20 mouse cellular contexts compared by ENCODE assay signal in genomic region chr2:168961729-168962666, GRCm38 (mm10).
"Had no signal": no experiment of that assay in that cellular context is flagged by ENCODE, and none has a peak within 500 bp of the region (broad histone marks: within the 10 kb centered on the region; RNA-seq: fewer than 3 reads in every experiment).

No protein-coding gene starts in this region.

- H3K27me3 ChIP-seq: liver, embryonic 13.5 days; liver, embryonic 15.5 days; lung, embryonic 15.5 days; midbrain, embryonic 15.5 days; neural tube, embryonic 12.5 days; stomach, embryonic 15.5 days had no signal

- H3K27ac ChIP-seq: liver, embryonic 13.5 days; liver, embryonic 15.5 days; lung, embryonic 15.5 days; macrophage; midbrain, embryonic 12.5 days; midbrain, embryonic 15.5 days; neural tube, embryonic 12.5 days; stomach, embryonic 15.5 days; stomach, postnatal 0 days had no signal

- H3K36me3 ChIP-seq: liver, embryonic 13.5 days; liver, embryonic 15.5 days; lung, embryonic 15.5 days; midbrain, embryonic 12.5 days; midbrain, embryonic 15.5 days; neural tube, embryonic 12.5 days; stomach, embryonic 15.5 days had no signal

- ATAC-seq: liver, postnatal 0 days; midbrain, embryonic 15.5 days had no signal

- H3K4me2 ChIP-seq: liver, embryonic 13.5 days; liver, embryonic 15.5 days; lung, embryonic 15.5 days; midbrain, embryonic 12.5 days; midbrain, embryonic 15.5 days; neural tube, embryonic 12.5 days; stomach, embryonic 15.5 days had no signal

- H3K4me3 ChIP-seq: liver, embryonic 13.5 days; liver, embryonic 15.5 days; lung, embryonic 15.5 days; megakaryocyte, embryonic 14.5 days; midbrain, embryonic 12.5 days; midbrain, embryonic 15.5 days; neural tube, embryonic 12.5 days; stomach, embryonic 15.5 days had no signal

- H3K4me1 ChIP-seq: liver, embryonic 13.5 days; liver, embryonic 15.5 days; lung, embryonic 15.5 days; midbrain, embryonic 12.5 days; midbrain, embryonic 15.5 days; neural tube, embryonic 12.5 days; stomach, embryonic 15.5 days had no signal

- H3K9me3 ChIP-seq: liver, embryonic 13.5 days; liver, embryonic 15.5 days; lung, embryonic 15.5 days; stomach, embryonic 15.5 days had no signal

- DNase-seq: liver, embryonic 13.5 days; liver, postnatal 0 days; lung, adult 2 months; lung, postnatal 10 days; retina, postnatal 1 day; right cerebral cortex, adult 18-20 months; right cerebral cortex, postnatal 25 days; right cerebral cortex, postnatal 4 days; spleen, adult 18-20 months; thymus, postnatal 14 days; thymus, postnatal 36 days had no signal

- H3K9ac ChIP-seq: liver, embryonic 13.5 days; liver, embryonic 15.5 days; liver, postnatal 0 days; lung, embryonic 15.5 days; midbrain, embryonic 12.5 days; midbrain, embryonic 15.5 days; neural tube, embryonic 12.5 days; stomach, embryonic 15.5 days had no signal
